Mouse (Mus musculus): ENCODE data around the gene Epha1. TPM values are rescaled to one million over a fixed set of nuclear protein-coding genes. Genes with fewer than 3 reads are reported as not detected.
A peak's percentile ranks its signal among the peaks of the same experiment; 100 is the strongest.

The Epha1 gene
- 0.43 and 0.46 TPM in 2 replicates for polyA plus RNA-seq (2012; rRNA removed)

DNA sequence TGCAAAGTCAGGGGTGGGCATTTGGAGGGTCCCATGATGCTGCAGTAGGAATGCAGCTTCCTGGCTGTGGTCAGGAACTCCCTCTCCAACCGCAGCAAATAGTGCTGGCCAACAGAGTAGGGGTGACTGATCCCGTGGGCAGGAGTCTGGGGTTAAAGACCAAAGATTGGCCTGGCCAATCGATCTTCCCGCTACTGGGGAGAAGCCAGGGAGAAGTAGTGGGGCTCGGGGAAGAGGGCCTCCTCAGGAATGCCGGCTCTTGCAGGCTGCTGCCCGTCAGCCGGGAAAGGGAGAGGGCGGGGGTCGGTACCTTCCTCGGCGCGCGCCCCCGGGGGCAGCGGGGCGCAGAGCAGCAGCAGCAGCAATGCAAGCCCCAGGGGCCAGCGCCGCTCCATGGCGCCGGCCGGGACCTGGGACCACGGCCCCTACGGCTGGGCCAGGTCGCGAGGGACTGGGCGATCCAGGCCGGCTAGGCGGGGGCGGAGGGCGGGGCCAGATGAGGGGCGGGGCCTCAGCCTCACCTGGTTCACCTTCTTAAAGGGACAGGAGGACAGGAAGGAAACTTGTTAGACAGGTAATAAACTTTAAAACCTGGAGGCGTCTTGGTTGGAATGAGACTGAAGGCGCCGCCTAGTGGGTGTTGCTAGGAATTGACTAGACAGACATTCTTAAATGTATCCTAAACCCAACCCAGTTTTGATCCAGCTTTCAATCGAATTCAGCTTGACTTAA, at the start of gene Epha1:
Gene Epha1 (minus strand): TSS at position 453 of the 732 bp plus-strand sequence.
- H3K4me3 ChIP-seq (replicated peaks; ENCODE audit: insufficient read depth, low read depth, low read length): peak within 1 kb of the TSS; percentile 46
- TF ChIP-seq CTCF (IDR thresholded peaks at IDR 0.05; ENCODE audit: borderline replicate concordance, insufficient read depth, low read depth, low read length): peak; percentile 51; the same call in 1 of the 2 replicates
- TF ChIP-seq POLR2A (IDR thresholded peaks at IDR 0.05; ENCODE audit: borderline replicate concordance, insufficient read depth, low read length): no peak
- peak; percentile 58 to 72 for DNase-seq
- peaks cover 4% of the 10 kb centered on the region for H3K4me1 ChIP-seq (ENCODE audit: control insufficient read depth, insufficient read depth, low read length)
- under 1% methylated on average over 32 of the region's 36 CpGs for WGBS
- H3K27me3 ChIP-seq (ENCODE audit: control insufficient read depth, insufficient read depth, low read length): no peaks in the 10 kb centered on the region
- H3K27ac ChIP-seq (ENCODE audit: insufficient read depth, low read length): no peak within 1 kb of the TSS

- no peak for TF ChIP-seq POLR2A (IDR thresholded peaks at IDR 0.05; ENCODE audit: borderline replicate concordance, insufficient read depth, low read length)
- no peak for TF ChIP-seq CTCF (IDR thresholded peaks at IDR 0.05; ENCODE audit: borderline replicate concordance, insufficient read depth, low read depth, low read length)
- no peak for DNase-seq
- WGBS: 76% methylated on average over 2 of the region's 2 CpGs
- Histone ChIP-seq H3K4me3 (replicated peaks; ENCODE audit: insufficient read depth, low read depth, low read length) (no peak overlapping the region), H3K4me1 (ENCODE audit: control insufficient read depth, insufficient read depth, low read length) (peaks cover 4% of the 10 kb centered on the region; the same call in 1 of the 2 replicates), H3K27me3 (ENCODE audit: control insufficient read depth, insufficient read depth, low read length) (no peaks in the 10 kb centered on the region), H3K27ac (ENCODE audit: insufficient read depth, low read length) (no peak overlapping the region)
These were observed 48.4 kb upstream of the Epha1 start for GRCm38 (mm10) chr6:42421439-42421838.

DNA sequence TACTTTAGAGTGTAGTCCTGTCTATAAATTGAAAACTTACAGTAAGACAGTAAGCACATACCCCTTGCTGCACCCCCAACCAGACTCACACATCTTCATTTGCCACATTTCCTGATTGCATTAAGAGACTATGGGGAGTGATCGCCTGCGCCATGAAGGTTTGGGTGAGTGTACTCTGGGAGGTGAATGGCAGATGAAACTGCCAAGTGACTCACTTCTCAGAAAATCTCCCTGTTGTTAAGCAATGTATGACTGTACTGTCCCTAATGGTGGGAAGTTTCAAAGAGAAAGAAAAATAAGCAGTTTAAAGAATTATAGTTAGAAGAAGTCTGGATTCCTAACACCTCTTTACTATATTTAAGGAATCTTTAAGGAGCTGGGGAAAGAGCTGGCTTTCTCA, 46.4 kb upstream of the Epha1 start:
- no peak overlapping the region for H3K4me3 ChIP-seq (replicated peaks; ENCODE audit: insufficient read depth, low read depth, low read length)
- TF ChIP-seq CTCF (IDR thresholded peaks at IDR 0.05; ENCODE audit: borderline replicate concordance, insufficient read depth, low read depth, low read length) (no peak), POLR2A (IDR thresholded peaks at IDR 0.05; ENCODE audit: borderline replicate concordance, insufficient read depth, low read length) (no peak)
- no peaks in the 10 kb centered on the region for H3K27me3 ChIP-seq (ENCODE audit: control insufficient read depth, insufficient read depth, low read length)
- 92% methylated on average over 2 of the region's 2 CpGs for WGBS
- no peak for DNase-seq
- H3K4me1 ChIP-seq (ENCODE audit: control insufficient read depth, insufficient read depth, low read length): peaks cover 4% of the 10 kb centered on the region; the same call in 1 of the 2 replicates
- no peak overlapping the region for H3K27ac ChIP-seq (ENCODE audit: insufficient read depth, low read length)

DNA sequence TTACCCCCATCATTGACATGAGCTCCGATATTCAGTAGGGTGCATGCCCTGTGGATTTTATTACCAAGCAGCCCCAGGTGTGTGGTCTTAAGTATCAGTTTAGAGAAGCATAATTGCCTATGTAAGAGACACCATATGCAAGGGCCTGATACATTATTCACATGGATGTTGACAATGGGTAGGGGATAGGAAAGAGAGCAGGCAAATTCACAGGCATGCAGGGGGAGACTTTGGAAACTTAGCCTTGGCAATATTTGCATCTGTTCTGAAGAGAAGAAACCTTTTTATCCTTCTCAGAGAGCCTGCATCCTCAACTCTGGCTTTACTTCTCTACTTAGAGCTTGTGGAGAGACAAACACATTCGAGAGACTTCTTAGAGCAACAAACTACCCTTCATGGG, 32.1 kb upstream of the Epha1 start, which contains the start of gene Tas2r135:
Gene Tas2r135 (plus strand): TSS at position 301 of the 400 bp plus-strand sequence.
- TF ChIP-seq POLR2A (IDR thresholded peaks at IDR 0.05; ENCODE audit: borderline replicate concordance, insufficient read depth, low read length): no peak
- no peak for TF ChIP-seq CTCF (IDR thresholded peaks at IDR 0.05; ENCODE audit: borderline replicate concordance, insufficient read depth, low read depth, low read length)
- no peak within 1 kb of the TSS for H3K4me3 ChIP-seq (replicated peaks; ENCODE audit: insufficient read depth, low read depth, low read length)
- H3K27me3 ChIP-seq (ENCODE audit: control insufficient read depth, insufficient read depth, low read length): no peaks in the 10 kb centered on the region; the same call in 1 of the 2 replicates
- 99% methylated on average over 2 of the region's 2 CpGs for WGBS
- no peak within 1 kb of the TSS for H3K27ac ChIP-seq (ENCODE audit: insufficient read depth, low read length)
- no peak for DNase-seq
- no peaks in the 10 kb centered on the region for H3K4me1 ChIP-seq (ENCODE audit: control insufficient read depth, insufficient read depth, low read length)

- no peak within 1 kb of the TSS for H3K27ac ChIP-seq (ENCODE audit: insufficient read depth, low read length)
- 92% methylated on average over 1 of the region's 1 CpGs for WGBS
These were observed 26.9 kb upstream of the Epha1 start, which contains the start of gene Tas2r143 for GRCm38 (mm10) chr6:42399938-42400337. Tas2r143 (plus strand) TSS chr6:42400238.

GRCm38 (mm10) chr6:42398998-42399397, 25.9 kb upstream of the Epha1 start:
- Histone ChIP-seq H3K4me3 (replicated peaks; ENCODE audit: insufficient read depth, low read depth, low read length) (no peak overlapping the region), H3K27ac (ENCODE audit: insufficient read depth, low read length) (no peak overlapping the region), H3K27me3 (ENCODE audit: control insufficient read depth, insufficient read depth, low read length) (no peaks in the 10 kb centered on the region; the same call in 1 of the 2 replicates), H3K4me1 (ENCODE audit: control insufficient read depth, insufficient read depth, low read length) (peaks cover 3% of the 10 kb centered on the region; the same call in 1 of the 2 replicates)
- TF ChIP-seq POLR2A (IDR thresholded peaks at IDR 0.05; ENCODE audit: borderline replicate concordance, insufficient read depth, low read length) (no peak), CTCF (IDR thresholded peaks at IDR 0.05; ENCODE audit: borderline replicate concordance, insufficient read depth, low read depth, low read length) (no peak)
- no peak for DNase-seq
- 100% methylated on average over 1 of the region's 1 CpGs for WGBS

More at GRCm38 (mm10) chr6:42399938-42400337, 26.9 kb upstream of the Epha1 start, which contains the start of gene Tas2r143:
- Histone ChIP-seq H3K27me3 (ENCODE audit: control insufficient read depth, insufficient read depth, low read length) (no peaks in the 10 kb centered on the region; the same call in 1 of the 2 replicates), H3K4me3 (replicated peaks; ENCODE audit: insufficient read depth, low read depth, low read length) (no peak within 1 kb of the TSS), H3K4me1 (ENCODE audit: control insufficient read depth, insufficient read depth, low read length) (peaks cover 3% of the 10 kb centered on the region; the same call in 1 of the 2 replicates)
- no peak for TF ChIP-seq POLR2A (IDR thresholded peaks at IDR 0.05; ENCODE audit: borderline replicate concordance, insufficient read depth, low read length)
- no peak for TF ChIP-seq CTCF (IDR thresholded peaks at IDR 0.05; ENCODE audit: borderline replicate concordance, insufficient read depth, low read depth, low read length)
- DNase-seq: no peak

- H3K4me1 ChIP-seq (ENCODE audit: control insufficient read depth, insufficient read depth, low read length): peaks cover 3% of the 10 kb centered on the region; the same call in 1 of the 2 replicates
- no peak for DNase-seq
- no peak overlapping the region for H3K27ac ChIP-seq (ENCODE audit: insufficient read depth, low read length)
- no peak for TF ChIP-seq POLR2A (IDR thresholded peaks at IDR 0.05; ENCODE audit: borderline replicate concordance, insufficient read depth, low read length)
- no peak for TF ChIP-seq CTCF (IDR thresholded peaks at IDR 0.05; ENCODE audit: borderline replicate concordance, insufficient read depth, low read depth, low read length)
- 97% methylated on average over 3 of the region's 3 CpGs for WGBS
- no peak overlapping the region for H3K4me3 ChIP-seq (replicated peaks; ENCODE audit: insufficient read depth, low read depth, low read length)
- no peaks in the 10 kb centered on the region; the same call in 1 of the 2 replicates for H3K27me3 ChIP-seq (ENCODE audit: control insufficient read depth, insufficient read depth, low read length)
These were observed 25.2 kb upstream of the Epha1 start for GRCm38 (mm10) chr6:42398285-42398684.

All from cerebellum, adult 2 months (tissue).